Mouse (Mus musculus) CD4-positive, CD25-positive, alpha-beta regulatory T cell, adult 2 months (primary cell): ENCODE results near the gene Hnf4a.
"Not testable (repeated sequence)": the region's sequence is repeated elsewhere in the genome, so short reads cannot be mapped to it uniquely, and the experiment has no call there.

ENCODE experiments used
- DNase-seq: peaks from one replicate; pipeline ENCODE4 v3.0.0-alpha.2; 2012; ENCODE audit warnings: low read depth, low spot score

The Hnf4a gene

GRCm38 (mm10) chr2:163506300-163507004 is at the start of gene Hnf4a:
Hnf4a (plus strand) TSS chr2:163506808.
- no peak for DNase-seq

DNA sequence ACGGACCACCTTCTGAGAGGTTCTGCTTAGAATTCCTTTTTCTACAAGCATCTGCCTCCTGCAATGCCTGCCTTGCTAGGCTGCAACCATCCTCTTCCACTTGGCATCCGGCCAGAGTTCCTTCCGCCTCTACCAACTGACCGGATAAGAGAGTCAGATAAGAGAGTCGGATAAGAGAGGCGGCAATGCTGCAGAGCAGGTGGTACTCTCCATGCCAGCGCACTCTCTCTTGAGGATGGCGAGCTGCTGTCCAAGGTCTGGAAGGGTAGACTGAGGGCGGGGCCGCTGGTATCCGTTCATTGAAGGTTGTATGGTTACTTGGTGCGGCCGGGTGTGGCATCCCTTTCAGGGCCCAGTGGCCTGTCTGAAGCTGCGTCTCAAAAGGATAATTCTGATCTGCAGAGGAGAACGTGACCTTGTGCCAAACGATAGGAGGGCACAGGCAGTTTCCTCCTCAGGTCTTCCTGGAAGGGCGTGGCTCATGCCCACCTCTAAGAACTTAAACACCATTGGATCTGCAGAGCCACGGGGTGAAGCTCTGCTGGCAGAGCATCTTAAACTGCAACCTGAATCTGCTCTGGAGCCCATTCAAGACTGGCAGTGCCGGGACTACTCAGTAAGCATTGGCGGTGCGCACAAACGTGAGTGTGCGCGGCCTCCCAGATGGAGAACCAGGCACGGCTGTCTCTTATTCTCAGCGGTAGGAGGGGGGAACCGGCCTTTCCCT is 47.9 kb upstream of the Hnf4a start:
- no peak for DNase-seq

DNA sequence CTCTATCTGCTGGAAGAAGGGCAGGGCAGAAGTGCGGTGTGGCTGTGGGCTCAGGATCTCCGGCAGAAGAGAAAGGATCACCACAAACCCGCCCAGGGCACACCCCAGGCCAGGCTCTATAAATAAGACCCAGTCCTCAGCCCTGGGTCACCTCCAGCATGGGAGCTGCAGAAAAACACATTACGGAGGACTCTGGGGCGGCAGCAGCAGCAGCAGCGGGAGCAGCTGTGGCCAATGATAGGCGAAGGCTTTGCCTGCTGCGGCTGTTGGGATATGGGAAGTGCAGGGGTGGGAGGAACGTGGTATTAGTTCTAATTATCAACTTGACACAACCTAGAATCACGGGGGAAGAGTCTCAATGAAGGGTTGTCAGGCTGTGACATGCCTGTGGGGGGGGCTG is 47.2 kb upstream of the Hnf4a start:
- no peak for DNase-seq

DNA sequence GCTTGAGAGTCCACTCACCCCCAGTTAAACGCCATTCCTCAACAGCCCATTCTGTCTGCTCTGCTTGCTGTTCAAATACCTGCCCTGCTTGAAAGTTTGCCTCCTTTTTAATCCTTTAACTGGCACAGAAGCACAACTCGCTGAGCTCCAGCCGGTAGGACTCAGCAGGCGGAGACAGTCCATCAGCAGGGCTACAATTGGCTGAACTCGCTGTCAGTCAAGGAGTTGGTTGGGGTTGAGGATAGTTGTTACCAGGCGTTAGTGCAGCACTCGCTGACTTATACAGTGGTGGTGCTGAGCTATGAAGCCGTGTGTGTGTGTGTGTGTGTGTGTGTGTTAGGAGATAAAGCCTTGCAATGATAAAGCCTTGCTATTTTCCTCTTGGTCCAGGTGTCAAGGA is 46.0 kb upstream of the Hnf4a start:
- no peak for DNase-seq

DNA sequence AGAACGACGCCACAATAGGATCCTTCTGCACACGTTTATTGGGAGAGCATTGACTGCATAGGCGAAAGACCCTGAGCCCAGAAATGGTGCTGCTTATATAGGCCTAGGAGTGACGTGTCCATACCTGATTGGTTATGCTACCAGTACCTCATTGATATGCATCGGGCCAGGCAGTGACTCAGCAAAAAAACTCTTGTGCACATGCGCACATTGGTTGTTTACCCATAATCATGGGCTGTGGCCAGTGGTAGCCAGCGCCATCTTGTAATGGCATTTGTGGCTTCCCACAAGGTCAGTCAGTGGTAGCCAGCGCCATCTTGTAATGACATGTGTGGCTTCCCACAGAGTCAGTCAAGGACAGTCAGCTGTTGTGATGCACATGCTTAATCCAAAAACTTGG is 45.3 kb upstream of the Hnf4a start:
- not testable (repeated sequence) for DNase-seq

GRCm38 (mm10) chr2:163462386-163462785 is 44.2 kb upstream of the Hnf4a start:
- no peak for DNase-seq

DNA sequence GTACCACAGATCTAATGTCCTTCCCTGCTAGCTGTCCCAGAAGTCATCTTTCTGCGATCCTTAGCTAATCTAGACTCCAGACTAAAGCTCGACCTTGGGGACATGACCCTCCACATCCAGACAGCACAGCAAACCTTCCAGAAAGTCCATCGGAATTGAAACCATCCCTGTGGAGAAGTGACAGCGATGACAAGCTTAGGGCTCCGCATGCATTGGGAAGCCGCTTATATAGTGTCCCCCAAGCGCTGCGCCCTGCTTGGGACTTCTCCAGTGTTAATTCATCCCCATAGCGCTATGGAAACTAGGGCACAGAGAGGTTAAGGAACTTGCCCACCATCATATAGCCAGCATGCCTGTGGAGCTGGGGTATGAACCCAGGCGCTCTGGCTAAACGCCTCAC is 43.8 kb upstream of the Hnf4a start:
- no peak for DNase-seq

- DNase-seq: no peak
Observed at GRCm38 (mm10) chr2:163463251-163463769, 43.3 kb upstream of the Hnf4a start.

GRCm38 (mm10) chr2:163463998-163464397 is 42.6 kb upstream of the Hnf4a start:
- no peak for DNase-seq

GRCm38 (mm10) chr2:163464562-163464961 is 42.0 kb upstream of the Hnf4a start:
- no peak for DNase-seq

- DNase-seq: no peak
Observed at GRCm38 (mm10) chr2:163466771-163467170, 39.8 kb upstream of the Hnf4a start.

DNA sequence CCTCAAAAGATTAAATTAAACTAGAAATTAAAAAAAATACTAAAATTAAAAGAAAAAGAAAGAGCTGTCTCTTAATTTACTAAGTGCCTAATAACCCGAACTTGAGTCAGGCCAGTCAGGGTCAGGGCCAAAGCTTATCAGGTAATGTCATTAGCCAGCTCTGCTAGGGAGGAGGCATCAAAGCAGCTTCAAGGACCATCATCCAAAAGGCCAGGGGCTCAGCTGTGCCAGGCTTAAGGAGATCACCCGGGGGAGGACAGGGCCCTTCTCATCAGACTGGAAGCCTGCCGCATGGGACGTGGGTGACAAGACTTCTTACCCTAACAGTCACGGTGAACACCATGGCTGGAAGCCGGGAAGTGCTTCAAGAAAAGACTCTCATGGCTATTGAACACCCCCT is 39.0 kb upstream of the Hnf4a start:
- DNase-seq: no peak

GRCm38 (mm10) chr2:163468866-163469265 is 37.7 kb upstream of the Hnf4a start:
- no peak for DNase-seq

DNA sequence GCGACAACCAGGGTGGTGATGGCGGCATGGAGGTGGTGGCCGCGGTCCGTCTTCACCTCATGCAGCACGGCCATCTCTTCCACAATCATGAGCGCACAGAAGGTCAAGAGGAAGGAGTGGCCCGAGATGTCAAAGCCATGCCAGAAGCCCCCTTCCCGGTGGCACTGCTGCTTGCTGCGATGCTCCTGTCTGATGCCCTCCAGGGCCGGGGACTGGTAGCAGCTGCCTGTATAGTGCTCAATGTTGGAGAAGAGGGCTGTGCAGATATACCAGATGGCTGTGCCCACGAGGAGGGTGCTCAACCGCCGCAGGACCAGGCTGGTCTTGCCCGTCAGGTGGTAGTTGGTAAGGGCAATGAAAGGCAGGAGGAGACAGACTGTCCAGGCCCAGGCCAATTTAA is 36.9 kb upstream of the Hnf4a start:
- DNase-seq: no peak

GRCm38 (mm10) chr2:163471136-163471535 is 35.5 kb upstream of the Hnf4a start:
- no peak for DNase-seq

- no peak for DNase-seq
Observed at GRCm38 (mm10) chr2:163471710-163472465, 34.7 kb upstream of the Hnf4a start.

GRCm38 (mm10) chr2:163472466-163472851 is 34.1 kb upstream of the Hnf4a start, which contains the start of gene Fitm2:
Fitm2 (minus strand) TSS chr2:163472629.
- DNase-seq: peak; percentile 99

DNA sequence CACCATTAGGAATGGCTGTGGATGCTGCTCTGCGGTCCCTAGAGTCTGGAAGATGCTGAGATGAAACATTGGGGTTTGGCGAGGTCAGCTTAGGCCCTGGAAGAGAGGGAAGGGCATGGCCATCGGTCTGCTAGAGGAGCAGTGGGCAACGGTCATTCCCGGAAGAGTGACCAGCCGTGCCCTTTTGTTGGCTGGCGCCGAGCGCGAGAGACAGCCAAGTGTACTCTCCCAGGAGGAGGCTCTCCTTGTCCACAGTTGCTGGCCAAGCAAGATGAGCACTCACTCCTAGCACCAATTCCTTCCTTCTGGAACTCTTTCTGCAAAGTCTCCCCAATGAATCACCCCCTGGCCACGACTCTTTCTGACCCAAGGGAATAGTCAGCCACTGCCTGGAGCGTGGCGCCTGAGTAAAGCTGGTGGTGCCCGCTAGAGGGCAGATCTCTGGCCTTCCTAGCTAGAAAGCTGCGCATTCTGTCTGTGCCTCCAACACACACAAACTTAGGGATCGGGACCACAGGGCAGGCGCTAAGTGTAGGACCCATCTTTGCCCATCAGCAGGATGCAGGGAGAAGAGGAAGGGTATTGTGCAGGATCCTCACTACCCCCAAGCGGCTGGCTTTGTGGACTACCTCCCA is 26.3 kb upstream of the Hnf4a start:
- no peak for DNase-seq

DNA sequence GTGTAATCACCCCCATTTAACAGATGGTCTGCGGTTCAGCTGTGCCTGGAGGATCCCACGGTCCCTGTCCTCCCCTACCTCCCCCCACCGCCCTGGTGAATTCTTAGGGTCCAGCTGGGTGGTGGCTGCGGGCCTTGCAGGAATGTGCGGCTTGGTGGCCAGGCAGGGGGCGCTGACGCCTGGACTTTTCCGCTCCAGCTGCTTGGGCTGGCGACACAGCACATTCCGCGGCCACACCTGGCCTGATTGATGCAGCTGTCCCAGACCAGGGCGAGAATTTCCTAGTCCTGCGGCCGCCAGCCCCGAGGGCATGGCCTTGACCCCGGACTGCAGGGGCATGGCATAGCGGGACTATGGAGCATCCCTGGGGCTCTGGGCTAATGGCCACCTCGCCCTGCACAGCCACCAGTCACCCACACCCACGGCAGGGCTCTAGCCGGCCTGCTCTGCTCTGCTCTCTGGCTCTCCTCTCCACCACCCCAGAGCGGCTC is 25.0 kb upstream of the Hnf4a start:
- DNase-seq: no peak

GRCm38 (mm10) chr2:163487360-163487759 is 19.2 kb upstream of the Hnf4a start:
- no peak for DNase-seq

GRCm38 (mm10) chr2:163489725-163490291 is 16.8 kb upstream of the Hnf4a start:
- no peak for DNase-seq
